Mouse (Mus musculus) kidney, adult 2 months (tissue): ENCODE data around the gene Aplp1.

Source experiments
- CTCF ChIP-seq: fragments of 200-500 bp; conservative IDR thresholded peaks from 2 replicates; pipeline ENCODE4 v1.5.1; 2011; ENCODE audit warnings: low read depth, mild to moderate bottlenecking, control low read depth, low read length, moderate library complexity, mixed read lengths; ENCODE audit not compliant: insufficient read depth, insufficient read length
- POLR2A ChIP-seq: fragments of 200-500 bp; IDR thresholded peaks from one replicate; pipeline ENCODE4 v1.6.1; 2011; ENCODE audit warnings: low read depth, low read length, control low read depth

DNA sequence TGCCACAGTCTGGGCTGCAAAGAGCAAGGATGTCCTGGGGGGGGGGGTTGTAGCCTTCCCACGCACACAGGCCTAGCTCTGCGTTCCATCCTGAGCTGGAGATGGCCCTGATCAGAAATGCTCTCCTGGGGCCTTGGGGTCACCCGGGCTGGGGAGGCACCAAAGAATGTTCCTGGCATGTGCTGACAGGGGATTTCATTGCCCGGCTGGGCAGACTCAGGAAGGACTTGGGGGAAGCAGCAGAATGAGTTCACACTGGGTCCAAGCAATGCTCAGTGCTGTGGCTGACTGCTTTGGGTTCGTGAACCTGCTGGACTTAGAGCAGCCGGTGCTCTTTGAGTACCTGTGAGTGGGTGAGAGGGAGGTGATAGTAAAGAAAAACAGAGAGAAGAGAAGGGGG lies 14.1 kb upstream of the Aplp1 start:
- TF ChIP-seq POLR2A (no peak), CTCF (no peak)
